Mouse (Mus musculus): ENCODE data around the gene Pcdh9. TPM values are rescaled to one million over a fixed set of nuclear protein-coding genes. Genes with fewer than 3 reads are reported as not detected.
A peak's percentile ranks its signal among the peaks of the same experiment; 100 is the strongest.

Gene Pcdh9
- total RNA-seq, 2 experiments from 2014 or later: 165 to 170 TPM

- no peak for DNase-seq (ENCODE audit: low spot score in 2 of 2)
These were observed 72.9 kb downstream of the Pcdh9 start for GRCm38 (mm10) chr14:93817591-93817990.

- DNase-seq (ENCODE audit: low spot score in 2 of 2): no peak
These were observed 95.9 kb downstream of the Pcdh9 start for GRCm38 (mm10) chr14:93794530-93794929.

GRCm38 (mm10) chr14:93786234-93786633, 104.2 kb downstream of the Pcdh9 start:
- no peak for DNase-seq (ENCODE audit: low spot score in 2 of 2)

GRCm38 (mm10) chr14:93785031-93785430, 105.4 kb downstream of the Pcdh9 start:
- DNase-seq (ENCODE audit: low spot score in 2 of 2): no peak

GRCm38 (mm10) chr14:93762855-93763254, 127.6 kb downstream of the Pcdh9 start:
- DNase-seq (ENCODE audit: low spot score in 2 of 2): no peak

GRCm38 (mm10) chr14:93734077-93734673, 156.3 kb downstream of the Pcdh9 start:
- DNase-seq (ENCODE audit: low spot score in 2 of 2): no peak

GRCm38 (mm10) chr14:93725798-93726197, 164.7 kb downstream of the Pcdh9 start:
- DNase-seq (ENCODE audit: low spot score in 2 of 2): no peak

- no peak for DNase-seq (ENCODE audit: low spot score in 2 of 2)
These were observed 171.3 kb downstream of the Pcdh9 start for GRCm38 (mm10) chr14:93719208-93719607.

- DNase-seq (ENCODE audit: low spot score in 2 of 2): peak; percentile 54 to 60
These were observed 177.1 kb downstream of the Pcdh9 start for GRCm38 (mm10) chr14:93713250-93713935.

GRCm38 (mm10) chr14:93708651-93709050, 181.8 kb downstream of the Pcdh9 start:
- DNase-seq (ENCODE audit: low spot score in 2 of 2): no peak

GRCm38 (mm10) chr14:93701385-93702101, 188.9 kb downstream of the Pcdh9 start:
- peak in 1 of 2 experiments; percentile 16 for DNase-seq (ENCODE audit: low spot score in 2 of 2)

- DNase-seq (ENCODE audit: low spot score in 2 of 2): no peak
These were observed 189.6 kb downstream of the Pcdh9 start for GRCm38 (mm10) chr14:93700916-93701315.

GRCm38 (mm10) chr14:93684641-93685040, 205.8 kb downstream of the Pcdh9 start:
- no peak for DNase-seq (ENCODE audit: low spot score in 2 of 2)

GRCm38 (mm10) chr14:93675273-93676068, 215.0 kb downstream of the Pcdh9 start:
- no peak for DNase-seq (ENCODE audit: low spot score in 2 of 2)

- no peak for DNase-seq (ENCODE audit: low spot score in 2 of 2)
These were observed 236.3 kb downstream of the Pcdh9 start for GRCm38 (mm10) chr14:93653986-93654757.

- no peak for DNase-seq (ENCODE audit: low spot score in 2 of 2)
These were observed 263.2 kb downstream of the Pcdh9 start for GRCm38 (mm10) chr14:93627241-93627640.

GRCm38 (mm10) chr14:93624144-93624543, 266.3 kb downstream of the Pcdh9 start:
- DNase-seq (ENCODE audit: low spot score in 2 of 2): no peak

- peak; percentile 56 to 67 for DNase-seq (ENCODE audit: low spot score in 2 of 2)
These were observed 269.3 kb downstream of the Pcdh9 start for GRCm38 (mm10) chr14:93621211-93621610.

GRCm38 (mm10) chr14:93607546-93607945, 282.9 kb downstream of the Pcdh9 start:
- DNase-seq (ENCODE audit: low spot score in 2 of 2): peak; percentile 53 to 68

GRCm38 (mm10) chr14:93599997-93600396, 290.5 kb downstream of the Pcdh9 start:
- DNase-seq (ENCODE audit: low spot score in 2 of 2): no peak
